Mouse (Mus musculus) heart, postnatal 36 days (tissue): Measurements from ENCODE around the gene Nox3. TPM values are rescaled to one million over a fixed set of nuclear protein-coding genes. Genes with fewer than 3 reads are reported as not detected.

Experiments used
- DNase-seq, 2 experiments: peaks; one replicate each; pipeline ENCODE4 v3.0.0; 2021 to 2022
- intact Hi-C: fragments of 180-260 bp; cut with DNase I; formaldehyde crosslinking; loops from one replicate; pipeline ENCODE4 v1.15.1; 2025
- total RNA-seq, 2 experiments: library from RNA; stranded (reverse); gene quantifications; 2 replicates each; pipeline ENCODE4 v1.2.3; 2021

Nox3 gene
- not detected for total RNA-seq

GRCm38 (mm10) chr17:3696161-3696560 is at the start of gene Nox3:
Nox3 (minus strand) TSS chr17:3696261.
- no peak for DNase-seq
- intact Hi-C loops = no loop called here

- no peak for DNase-seq
- intact Hi-C loops = no loop called here
Observed at GRCm38 (mm10) chr17:3744402-3744801, 48.3 kb upstream of the Nox3 start.

- DNase-seq = no peak
- intact Hi-C loops = no loop called here
Observed at GRCm38 (mm10) chr17:3736936-3737335, 40.9 kb upstream of the Nox3 start.

GRCm38 (mm10) chr17:3734286-3734685 is 38.2 kb upstream of the Nox3 start:
- intact Hi-C loops = no loop called here
- no peak for DNase-seq

- no peak for DNase-seq
- intact Hi-C loops = no loop called here
Observed at GRCm38 (mm10) chr17:3705350-3705930, 9.4 kb upstream of the Nox3 start.

GRCm38 (mm10) chr17:3702320-3702719 is 6.3 kb upstream of the Nox3 start:
- intact Hi-C loops = no loop called here
- no peak for DNase-seq

- DNase-seq = no peak
- intact Hi-C loops = no loop called here
Observed at GRCm38 (mm10) chr17:3692817-3693216, 3.2 kb downstream of the Nox3 start.

GRCm38 (mm10) chr17:3690499-3691258 is 5.4 kb downstream of the Nox3 start:
- intact Hi-C loops = no loop called here
- DNase-seq = peak in 1 of 2 experiments; percentile 2

- intact Hi-C loops = no loop called here
- no peak for DNase-seq
Observed at GRCm38 (mm10) chr17:3683662-3684061, 12.4 kb downstream of the Nox3 start.

GRCm38 (mm10) chr17:3669226-3669625 is 26.8 kb downstream of the Nox3 start:
- no peak for DNase-seq
- intact Hi-C loops = no loop called here

- DNase-seq = no peak
- intact Hi-C loops = no loop called here
Observed at GRCm38 (mm10) chr17:3667287-3667686, 28.8 kb downstream of the Nox3 start.

- DNase-seq = no peak
- intact Hi-C loops = no loop called here
Observed at GRCm38 (mm10) chr17:3665321-3665720, 30.7 kb downstream of the Nox3 start.

- intact Hi-C loops = no loop called here
- DNase-seq = peak in 1 of 2 experiments; percentile 10
Observed at GRCm38 (mm10) chr17:3659497-3659896, 36.6 kb downstream of the Nox3 start.

GRCm38 (mm10) chr17:3650377-3650776 is 45.7 kb downstream of the Nox3 start:
- intact Hi-C loops = no loop called here
- DNase-seq = no peak

- no peak for DNase-seq
- intact Hi-C loops = no loop called here
Observed at GRCm38 (mm10) chr17:3643582-3643981, 52.5 kb downstream of the Nox3 start.

GRCm38 (mm10) chr17:3641456-3641855 is 54.6 kb downstream of the Nox3 start:
- peak in 1 of 2 experiments; percentile 5 for DNase-seq
- intact Hi-C loops = no loop called here

GRCm38 (mm10) chr17:3638757-3639156 is 57.3 kb downstream of the Nox3 start:
- no peak for DNase-seq
- intact Hi-C loops = no loop called here

- intact Hi-C loops = no loop called here
- no peak for DNase-seq
Observed at GRCm38 (mm10) chr17:3632501-3632900, 63.6 kb downstream of the Nox3 start.

- no peak for DNase-seq
- intact Hi-C loops = no loop called here
Observed at GRCm38 (mm10) chr17:3616329-3617216, 79.5 kb downstream of the Nox3 start.

GRCm38 (mm10) chr17:3615553-3615952 is 80.5 kb downstream of the Nox3 start:
- DNase-seq = no peak
- intact Hi-C loops = no loop called here

GRCm38 (mm10) chr17:3611781-3612075 is 84.3 kb downstream of the Nox3 start:
- no peak for DNase-seq
- intact Hi-C loops = no loop called here
